Mouse (Mus musculus) ES-E14 (cell line): ENCODE data around the gene Ccl6. TPM values are rescaled to one million over a fixed set of nuclear protein-coding genes. Genes with fewer than 3 reads are reported as not detected.
"Not testable (repeated sequence)": the region's sequence is repeated elsewhere in the genome, so short reads cannot be mapped to it uniquely, and the experiment has no call there.

Source experiments
- DNase-seq: peaks from one replicate; pipeline ENCODE4 v3.0.0-alpha.2; 2013; ENCODE audit warnings: low read depth, low spot score
- H3K27ac ChIP-seq: 2 replicates; pipeline ENCODE4 v1.5.1; 2012; ENCODE audit warnings: low read depth, mild to moderate bottlenecking, low read length, moderate library complexity, mixed read lengths; ENCODE audit not compliant: poor library complexity, insufficient read depth, severe bottlenecking
- H3K36me3 ChIP-seq: 2 replicates; pipeline ENCODE4 v1.6.1; 2012; ENCODE audit warnings: mild to moderate bottlenecking, low read length, moderate library complexity, mixed read lengths; ENCODE audit not compliant: control insufficient read depth, poor library complexity, insufficient read depth, severe bottlenecking
- H3K4me1 ChIP-seq, 2 experiments: fragments of 150-350 bp in 1 of 2; sonication (generic) in 1 of 2; 2 replicates each; pipeline ENCODE4 v1.6.1; 2012; ENCODE audit warnings: low read length in 2 of 2, mild to moderate bottlenecking in 1 of 2, mixed read lengths in 1 of 2; ENCODE audit not compliant: control insufficient read depth in 2 of 2, insufficient read depth in 2 of 2, poor library complexity in 1 of 2
- H3K4me3 ChIP-seq, 2 experiments: fragments of 150-350 bp in 1 of 2; sonication (generic) in 1 of 2; 2 replicates each; pipeline ENCODE4 v1.5.1; 2012; ENCODE audit warnings: low read length in 2 of 2, low read depth in 1 of 2, mild to moderate bottlenecking in 1 of 2, mixed read lengths in 1 of 2; ENCODE audit not compliant: insufficient read depth in 1 of 2, poor library complexity in 1 of 2, severe bottlenecking in 1 of 2
- H3K9ac ChIP-seq: 2 replicates; pipeline ENCODE4 v1.6.1; 2012; ENCODE audit warnings: low read depth, mild to moderate bottlenecking, low read length, mixed read lengths; ENCODE audit not compliant: poor library complexity, insufficient read depth, severe bottlenecking
- H3K9me3 ChIP-seq: fragments of 150-350 bp; sonication (generic); 2 replicates; pipeline ENCODE4 v1.6.1; 2012; ENCODE audit warnings: low read depth, mild to moderate bottlenecking, low read length; ENCODE audit not compliant: control insufficient read depth, insufficient read depth
- CHD2 ChIP-seq: IDR thresholded peaks from 2 replicates; pipeline ENCODE4 v1.6.1; 2014; ENCODE audit warnings: mild to moderate bottlenecking, low read depth, low read length, inconsistent platforms
- HCFC1 ChIP-seq: IDR thresholded peaks from 2 replicates; pipeline ENCODE4 v1.6.1; 2012; ENCODE audit warnings: low read length, inconsistent platforms, borderline replicate concordance; ENCODE audit not compliant: insufficient read depth
- MAFK ChIP-seq: IDR thresholded peaks from 2 replicates; pipeline ENCODE4 v1.6.1; 2014; ENCODE audit warnings: mild to moderate bottlenecking, low read depth, low read length, inconsistent platforms; ENCODE audit not compliant: insufficient read depth
- ZC3H11A ChIP-seq: IDR thresholded peaks from 2 replicates; pipeline ENCODE4 v1.6.1; 2012; ENCODE audit warnings: low read depth, mild to moderate bottlenecking, inconsistent platforms, low read length, borderline replicate concordance
- ZNF384 ChIP-seq: IDR thresholded peaks from 2 replicates; pipeline ENCODE4 v1.6.1; 2012; ENCODE audit warnings: low read depth, low read length, inconsistent platforms
- in situ Hi-C, 2 experiments: fragments of 600-800 bp; cut with MboI; formaldehyde crosslinking; loops; one replicate each; pipeline ENCODE4 v1.15.1; 2025; ENCODE audit warnings: low sequenced_read_pairs in 2 of 2, inconsistent platforms in 1 of 2; ENCODE audit not compliant: unreplicated experiment in 2 of 2
- total RNA-seq: library from RNA; depleted of rRNA; stranded (reverse); fragments of 300-350 nt; gene quantifications from 2 replicates; pipeline ENCODE4 v1.2.3, GENCODE M21; 2012

The Ccl6 gene
- total RNA-seq, 1 experiment = 0.36 TPM

GRCm38 (mm10) chr11:83556085-83556781, 36.7 kb downstream of the Ccl6 start:
- Histone ChIP-seq H3K4me3 (no peak overlapping the region), H3K27ac (no peak overlapping the region), H3K9me3 (no peaks in the 10 kb centered on the region), H3K36me3 (no peaks in the 10 kb centered on the region), H3K9ac (no peak overlapping the region), H3K4me1 (no peaks in the 10 kb centered on the region)
- in situ Hi-C loops = loop anchor here in 1 of 2 experiments (25.0 kb wide), 1 partner anchor 181 kb away; the partner anchor contains the start of gene Wfdc21
- no peak for TF ChIP-seq CHD2
- peak; percentile 98 for TF ChIP-seq ZC3H11A
- no peak for TF ChIP-seq MAFK
- peak; percentile 46 for DNase-seq

- H3K27ac ChIP-seq = no peak overlapping the region
- H3K9me3 ChIP-seq = no peaks in the 10 kb centered on the region
- DNase-seq = no peak
- no peaks in the 10 kb centered on the region for H3K36me3 ChIP-seq
- H3K9ac ChIP-seq = no peak overlapping the region
- in situ Hi-C loops = loop anchor here in 1 of 2 experiments (25.0 kb wide), 1 partner anchor 186 kb away; the partner anchor contains the start of gene Wfdc21
- no peak overlapping the region for H3K4me3 ChIP-seq
- no peaks in the 10 kb centered on the region for H3K4me1 ChIP-seq
- TF ChIP-seq CHD2 (no peak), ZC3H11A (no peak), MAFK (no peak), HCFC1 (no peak), ZNF384 (no peak)
Observed at GRCm38 (mm10) chr11:83551668-83552067, 41.2 kb downstream of the Ccl6 start.

- not testable (repeated sequence) for H3K36me3 ChIP-seq, H3K4me3 ChIP-seq, H3K27ac ChIP-seq, H3K4me1 ChIP-seq, H3K9me3 ChIP-seq, H3K9ac ChIP-seq, DNase-seq
- in situ Hi-C loops = loop anchor here in 1 of 2 experiments (25.0 kb wide), 1 partner anchor 186 kb away; the partner anchor contains the start of gene Wfdc21
Observed at GRCm38 (mm10) chr11:83551037-83551436, 41.9 kb downstream of the Ccl6 start.

GRCm38 (mm10) chr11:83550186-83550632, 42.7 kb downstream of the Ccl6 start:
- TF ChIP-seq ZC3H11A (no peak), HCFC1 (no peak), CHD2 (no peak), ZNF384 (no peak), MAFK (no peak)
- DNase-seq = no peak
- H3K27ac ChIP-seq = no peak overlapping the region
- H3K9ac ChIP-seq = no peak overlapping the region
- in situ Hi-C loops = loop anchor here in 1 of 2 experiments (25.0 kb wide), 1 partner anchor 187 kb away; the partner anchor contains the start of gene Wfdc21
- H3K36me3 ChIP-seq = no peaks in the 10 kb centered on the region
- no peaks in the 10 kb centered on the region for H3K9me3 ChIP-seq
- H3K4me3 ChIP-seq = no peak overlapping the region
- no peaks in the 10 kb centered on the region for H3K4me1 ChIP-seq

GRCm38 (mm10) chr11:83544214-83544613, 48.7 kb downstream of the Ccl6 start:
- Histone ChIP-seq H3K4me3 (no peak overlapping the region), H3K9ac (no peak overlapping the region), H3K36me3 (no peaks in the 10 kb centered on the region), H3K27ac (no peak overlapping the region), H3K9me3 (no peaks in the 10 kb centered on the region), H3K4me1 (no peaks in the 10 kb centered on the region)
- DNase-seq = no peak
- in situ Hi-C loops = no loop called here
- TF ChIP-seq CHD2 = no peak
- no peak for TF ChIP-seq MAFK
- TF ChIP-seq HCFC1 = no peak
- no peak for TF ChIP-seq ZC3H11A
- no peak for TF ChIP-seq ZNF384
